Mouse (Mus musculus): ENCODE data around the gene Spice1.

The Spice1 gene

DNA sequence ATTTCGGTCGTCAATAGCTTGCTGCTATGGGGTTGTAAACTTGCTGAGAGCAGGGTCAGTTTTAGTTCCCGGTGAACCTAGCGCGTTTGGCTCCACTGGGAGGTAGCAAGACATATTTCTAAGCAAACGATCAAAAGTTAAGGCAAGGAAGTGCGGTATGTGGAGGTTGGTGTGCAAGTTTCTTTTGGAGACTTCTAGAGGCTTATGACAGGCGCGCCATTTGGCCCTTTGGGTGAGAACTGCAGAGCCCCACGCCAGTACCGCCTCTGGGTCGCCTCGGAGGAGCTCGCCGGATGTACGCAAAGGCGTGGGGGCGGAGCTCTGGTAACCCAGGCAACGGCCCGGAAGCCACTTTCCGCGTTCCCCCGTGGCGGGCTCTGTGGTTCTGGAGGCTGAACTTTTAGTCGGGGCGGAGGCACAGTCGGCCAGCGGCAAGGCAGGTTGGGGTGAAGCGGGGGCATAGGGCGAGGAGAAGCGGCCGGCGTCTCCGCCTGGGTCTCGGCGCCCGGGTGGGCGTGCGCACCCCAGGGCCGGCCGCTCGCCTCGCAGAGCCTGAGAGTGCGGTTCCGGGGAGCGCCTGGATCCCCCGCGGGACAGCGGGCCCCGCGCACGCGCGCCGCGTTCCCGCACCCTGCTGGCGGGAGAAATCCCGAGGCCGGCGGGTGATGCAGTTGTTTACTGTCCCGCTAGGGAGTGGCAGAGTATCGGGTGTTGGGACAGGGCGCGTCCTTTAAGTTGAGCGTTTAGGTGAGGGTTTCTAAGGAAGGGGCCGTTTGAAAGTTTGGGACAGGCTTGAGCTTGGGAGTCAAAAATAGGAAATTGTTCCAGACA lies at the start of gene Spice1:
Gene Spice1 (plus strand): TSS at position 51 of the 831 bp plus-strand sequence.
- peak; percentile 89 for DNase-seq (ENCODE audit: low read depth, low spot score)

- no peak for DNase-seq (ENCODE audit: low read depth, low spot score)
These were observed 47.4 kb upstream of the Spice1 start for GRCm38 (mm10) chr16:44299438-44300093.

DNA sequence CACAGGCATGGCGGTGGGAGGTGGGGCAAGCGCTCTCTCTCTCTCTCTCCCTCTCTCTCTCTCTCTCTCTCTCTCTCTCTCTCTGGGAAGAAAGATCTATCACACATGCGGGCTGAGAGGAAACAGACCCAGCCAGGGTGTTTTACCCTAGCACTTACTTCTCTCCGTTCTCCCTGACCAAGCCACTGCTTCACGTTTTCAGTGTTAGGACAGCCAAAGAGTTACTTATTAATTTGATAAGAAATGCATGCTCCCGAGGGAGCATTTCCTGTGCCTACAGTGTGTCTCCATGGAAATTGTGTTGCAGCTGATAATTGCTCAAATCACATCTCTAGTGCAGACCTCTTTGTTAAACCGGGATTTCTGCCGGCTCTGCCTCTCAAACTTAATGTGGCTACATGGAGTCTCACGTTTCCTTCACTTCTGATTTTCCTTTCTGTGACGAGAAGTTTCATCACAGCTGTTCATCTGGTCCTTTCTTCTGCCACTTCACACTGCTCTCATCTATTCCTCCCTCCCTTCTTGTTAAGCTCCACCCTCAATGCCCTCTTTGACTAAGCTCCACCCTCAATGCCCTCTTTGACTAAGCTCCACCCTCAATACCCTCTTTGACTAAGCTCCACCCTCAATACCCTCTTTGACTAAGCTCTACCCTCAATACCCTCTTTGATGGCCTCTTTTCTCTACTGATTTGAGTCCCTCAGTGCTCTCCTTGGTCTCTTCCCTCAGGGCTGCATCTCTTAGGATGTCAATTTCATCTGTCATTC lies 44.6 kb upstream of the Spice1 start:
- DNase-seq (ENCODE audit: low read depth, low spot score), result no peak

DNA sequence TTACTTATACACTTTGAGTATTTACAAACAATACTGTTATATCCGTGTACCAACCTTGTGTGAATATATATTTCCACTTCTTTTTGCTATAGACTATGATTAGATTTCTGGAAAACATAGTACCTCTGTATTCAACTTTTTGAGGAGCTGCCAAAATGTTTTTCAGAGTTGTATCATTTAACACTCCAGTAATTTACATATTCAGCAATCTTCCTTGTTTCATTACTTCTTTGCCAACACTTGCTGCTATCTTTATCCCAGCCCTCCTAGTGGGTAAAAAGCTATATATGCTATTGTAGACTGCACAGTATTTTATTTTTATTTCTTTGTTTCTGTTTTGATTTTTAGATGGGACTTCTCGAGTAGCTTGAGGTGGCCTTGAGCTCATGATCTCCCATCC lies 43.1 kb upstream of the Spice1 start:
- DNase-seq (ENCODE audit: low read depth, low spot score), result no peak

DNA sequence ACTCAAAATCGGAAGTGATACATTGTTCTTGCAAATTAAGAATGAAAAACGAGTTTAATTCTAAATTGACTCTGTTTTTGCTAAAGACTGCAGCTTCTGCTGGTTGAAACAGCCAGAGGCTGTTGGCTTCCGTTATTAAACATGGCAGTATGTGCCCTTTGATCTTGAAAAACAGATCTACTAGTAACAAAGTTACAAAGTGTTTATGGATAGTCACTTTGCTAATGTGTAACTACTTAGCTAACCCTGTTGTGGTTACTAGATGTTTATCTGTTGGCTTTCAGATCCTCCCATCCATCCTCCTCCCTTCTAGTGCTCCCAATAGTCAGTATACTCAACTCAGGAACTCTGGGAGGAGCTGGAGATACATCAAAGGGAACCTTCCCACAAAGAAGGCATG lies 41.3 kb upstream of the Spice1 start:
- no peak for DNase-seq (ENCODE audit: low read depth, low spot score)

DNA sequence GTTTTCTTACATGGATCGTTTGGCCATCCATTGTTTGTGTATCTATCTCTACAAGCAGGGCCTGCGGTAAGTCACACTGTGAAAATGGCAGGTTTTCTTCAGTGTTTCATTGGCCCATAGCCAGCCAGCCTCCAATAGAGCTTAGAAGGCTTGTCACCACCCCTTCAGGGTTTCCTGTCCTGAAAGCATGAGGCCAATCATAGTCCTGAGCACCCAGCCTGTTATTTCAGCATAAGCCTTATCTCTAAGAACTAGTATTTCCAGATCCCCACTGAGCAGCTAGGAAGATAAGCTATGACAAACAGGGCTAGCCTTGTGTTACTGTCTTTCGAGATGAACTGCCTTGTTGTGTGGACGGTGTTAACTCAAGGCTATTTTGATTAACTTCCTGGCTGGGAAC lies 33.5 kb upstream of the Spice1 start:
- DNase-seq (ENCODE audit: low read depth, low spot score), result no peak

DNA sequence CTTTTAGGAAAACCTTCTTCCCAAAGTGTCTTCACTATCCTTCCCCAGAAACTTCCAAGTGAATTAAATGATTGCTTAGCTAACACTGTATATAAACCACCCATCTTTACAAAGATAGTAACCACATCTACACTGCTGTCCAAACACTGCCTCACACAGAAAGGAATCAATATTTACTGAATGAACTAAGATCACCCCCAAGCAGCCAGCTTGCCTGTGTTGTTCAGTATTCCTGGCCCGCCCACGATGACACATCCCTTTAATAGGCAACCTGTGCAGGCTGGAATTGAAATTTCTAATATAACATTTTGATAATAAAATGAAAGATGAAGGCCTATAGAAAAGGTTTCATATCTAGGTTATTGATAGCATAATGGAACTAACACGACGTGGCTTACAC lies 30.6 kb upstream of the Spice1 start:
- DNase-seq (ENCODE audit: low read depth, low spot score), result no peak

DNA sequence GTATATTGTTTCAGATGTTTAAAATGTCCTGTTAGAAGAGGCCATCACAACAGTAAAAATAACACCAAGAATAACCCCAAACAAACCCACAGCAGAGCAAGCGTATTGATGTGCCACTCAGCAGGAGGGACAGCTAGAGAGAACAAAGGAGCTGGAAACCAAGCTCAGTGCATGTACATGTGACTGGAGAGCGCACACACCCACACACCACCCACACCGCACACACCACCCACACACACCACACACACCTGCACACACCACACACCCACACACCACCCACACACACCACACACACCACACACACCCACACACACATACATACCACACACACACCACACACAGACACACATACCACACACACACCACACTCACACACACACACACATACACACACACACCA lies 26.7 kb upstream of the Spice1 start:
- DNase-seq (ENCODE audit: low read depth, low spot score), result no peak

DNA sequence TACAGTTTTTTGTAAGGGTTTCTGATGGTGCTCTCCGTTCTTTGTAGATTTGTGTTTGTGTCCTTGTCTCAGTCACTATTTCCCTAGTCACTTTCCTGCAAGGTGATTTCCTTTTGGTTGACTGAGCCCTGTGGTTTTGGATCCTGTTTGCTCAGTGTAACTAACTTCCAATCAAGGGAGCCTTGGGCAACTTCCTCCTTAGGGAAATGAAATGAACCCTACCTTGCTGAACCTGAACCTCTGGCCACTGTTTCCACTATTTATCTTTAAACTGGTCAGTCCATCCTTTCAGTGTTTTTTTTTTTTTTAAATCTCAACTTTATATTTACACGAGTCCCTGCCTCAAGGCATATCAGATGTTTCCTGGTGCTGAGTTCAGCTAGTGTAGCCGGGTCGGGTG lies 18.3 kb upstream of the Spice1 start:
- no peak for DNase-seq (ENCODE audit: low read depth, low spot score)

DNA sequence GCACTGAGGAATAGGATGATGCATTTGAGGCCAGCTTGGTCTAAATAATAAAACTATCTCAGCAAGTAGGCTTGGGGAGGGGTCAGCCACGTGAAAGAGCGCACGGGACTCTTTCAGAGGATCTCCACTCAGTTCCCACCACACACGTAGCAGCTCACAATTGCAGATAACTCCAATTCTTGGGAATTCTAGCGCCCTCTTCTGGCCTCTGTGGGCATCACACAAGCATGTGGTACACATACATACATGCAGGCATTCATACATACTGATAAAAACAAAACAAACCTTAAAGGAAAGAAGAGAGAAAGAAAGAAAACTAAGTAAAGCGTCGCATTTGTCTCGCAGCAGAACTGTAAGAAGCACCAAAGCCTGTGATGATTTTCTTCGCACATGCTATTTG lies 16.3 kb upstream of the Spice1 start:
- DNase-seq (ENCODE audit: low read depth, low spot score), result no peak

- no peak for DNase-seq (ENCODE audit: low read depth, low spot score)
These were observed 15.8 kb upstream of the Spice1 start for GRCm38 (mm10) chr16:44331154-44331553.

DNA sequence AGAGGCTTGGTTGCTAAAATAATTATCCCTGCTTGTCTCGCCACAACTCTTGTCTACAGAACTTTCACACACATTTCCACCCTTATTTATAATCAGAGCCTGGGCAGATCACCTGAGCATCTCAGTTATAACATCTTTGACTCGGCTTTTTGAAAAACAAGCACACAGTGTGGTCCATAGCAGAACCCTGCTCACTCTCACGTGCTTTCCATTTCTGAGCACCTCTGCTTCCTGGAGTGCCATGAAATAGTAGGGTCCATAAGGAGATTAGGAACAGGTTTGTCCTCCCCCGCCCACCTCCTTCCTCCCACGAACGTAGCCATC lies 15.3 kb upstream of the Spice1 start:
- DNase-seq (ENCODE audit: low read depth, low spot score), result no peak

- no peak for DNase-seq (ENCODE audit: low read depth, low spot score)
These were observed 14.7 kb upstream of the Spice1 start for GRCm38 (mm10) chr16:44331995-44332860.

- DNase-seq (ENCODE audit: low read depth, low spot score), result no peak
These were observed 14.0 kb upstream of the Spice1 start, which contains the start of gene Sidt1 for GRCm38 (mm10) chr16:44332861-44333284. TSS of gene Sidt1 (minus strand) at chr16:44333196.

DNA sequence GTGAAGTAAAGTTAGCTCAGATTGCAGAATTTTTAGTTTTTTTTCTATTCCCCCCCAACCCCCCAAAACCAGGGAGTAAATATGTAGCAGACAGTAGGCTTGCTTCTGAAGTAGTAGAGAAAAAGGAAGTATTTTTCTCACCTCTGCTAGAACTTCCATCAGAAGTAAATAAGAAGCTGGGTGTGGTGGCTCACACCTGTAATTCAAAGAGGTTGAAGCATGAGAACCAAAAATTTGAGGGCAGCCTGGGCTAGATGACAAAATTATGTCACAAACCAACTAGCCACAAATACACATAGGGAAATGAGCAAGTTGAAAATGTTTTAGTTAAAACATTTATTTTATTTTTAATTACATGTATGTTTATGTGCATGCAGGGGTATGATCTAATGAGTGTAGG lies 9.4 kb upstream of the Spice1 start:
- no peak for DNase-seq (ENCODE audit: low read depth, low spot score)

DNA sequence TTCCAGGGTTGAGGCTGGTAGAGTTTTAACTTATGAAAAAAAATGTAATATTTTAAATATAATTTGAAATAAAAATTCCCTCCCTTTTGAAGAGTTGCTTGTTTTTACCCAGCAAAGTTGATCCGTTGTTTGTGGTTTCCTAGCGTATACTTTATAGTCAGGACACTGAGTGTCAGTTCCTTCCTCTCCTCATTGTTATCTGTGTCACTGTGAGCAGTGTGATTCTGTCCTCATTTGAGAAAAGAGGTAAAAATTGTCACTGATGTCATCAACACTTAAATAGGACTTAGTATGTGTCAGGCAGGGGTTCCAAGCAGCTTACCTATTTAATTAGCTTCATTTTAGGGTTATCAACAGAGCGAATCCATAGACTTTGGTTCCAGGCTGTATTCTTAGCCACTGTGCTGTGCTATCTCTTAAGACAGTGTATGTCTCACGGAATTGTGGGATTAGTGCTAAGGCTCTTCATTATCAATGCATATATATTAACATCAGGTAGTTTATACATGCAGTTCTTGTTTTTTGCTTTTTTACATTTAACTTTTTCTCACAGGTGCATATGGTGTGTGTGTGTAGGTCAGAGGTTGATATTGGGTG lies 3.0 kb downstream of the Spice1 start:
- DNase-seq (ENCODE audit: low read depth, low spot score), result no peak

DNA sequence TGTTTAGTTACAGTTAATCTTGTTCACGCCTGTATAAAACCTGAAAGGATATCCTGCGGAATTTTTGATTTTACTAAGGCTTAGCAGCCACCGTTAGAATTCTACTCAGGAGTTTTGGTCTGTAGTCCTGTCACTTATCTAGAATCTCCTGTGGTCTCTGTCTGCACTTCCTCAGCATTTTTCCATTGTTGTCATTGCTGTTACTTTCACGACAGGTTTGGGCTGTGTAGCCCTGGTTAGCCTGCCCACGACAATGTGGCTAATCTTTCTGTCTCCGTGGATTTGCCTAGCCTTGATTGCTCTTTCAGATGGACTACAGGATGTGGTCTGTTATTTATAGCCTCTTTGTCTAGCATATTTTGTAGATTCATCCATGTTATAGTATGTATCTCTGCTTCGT lies 9.4 kb downstream of the Spice1 start:
- DNase-seq (ENCODE audit: low read depth, low spot score), result no peak

GRCm38 (mm10) chr16:44357571-44358268 lies 10.8 kb downstream of the Spice1 start:
- DNase-seq (ENCODE audit: low read depth, low spot score), result peak; percentile 58

GRCm38 (mm10) chr16:44361921-44362890 lies 15.3 kb downstream of the Spice1 start:
- peak; percentile 22 for DNase-seq (ENCODE audit: low read depth, low spot score)

Data from skeletal muscle tissue, adult 2 months (tissue).